Mouse (Mus musculus): ENCODE results near the gene Cptp. TPM values are rescaled to one million over a fixed set of nuclear protein-coding genes. Genes with fewer than 3 reads are reported as not detected.
A peak's percentile ranks its signal among the peaks of the same experiment; 100 is the strongest.

Gene Cptp
- polyA plus RNA-seq, 1 experiment from 2014 or later = 17.1 TPM

- 0 out of 2 replicates have a peak, but pooled peaks cover under 1% of the 10 kb centered on the region for H3K4me1 ChIP-seq (ENCODE audit: insufficient read depth)
- no peak overlapping the region for H3K9ac ChIP-seq
- H3K4me3 ChIP-seq (ENCODE audit: low read depth, low read length) = no peak overlapping the region
- no peak overlapping the region for H3K27ac ChIP-seq (ENCODE audit: low read depth)
- WGBS = 92% methylated on average over 9 of the region's 9 CpGs
- peaks cover 60% of the 10 kb centered on the region for H3K36me3 ChIP-seq (ENCODE audit: insufficient read depth)
- no peak for DNase-seq
- TF ChIP-seq CTCF (IDR thresholded peaks at IDR 0.05; ENCODE audit: low read depth) = no peak
- no peak overlapping the region for H3K4me2 ChIP-seq
- no peaks in the 10 kb centered on the region for H3K27me3 ChIP-seq (ENCODE audit: insufficient read depth, low read length)
- ATAC-seq (ENCODE audit: insufficient read depth) = no peak
- no peaks in the 10 kb centered on the region for H3K9me3 ChIP-seq (ENCODE audit: low read depth, low read length)
Observed at GRCm38 (mm10) chr4:155888181-155888580, 18.9 kb upstream of the Cptp start.

- WGBS = 88% methylated on average over 10 of the region's 10 CpGs
- DNase-seq (no peak), ATAC-seq (ENCODE audit: insufficient read depth) (no peak)
- Histone ChIP-seq H3K4me3 (ENCODE audit: low read depth, low read length) (no peak overlapping the region), H3K27ac (ENCODE audit: low read depth) (no peak overlapping the region), H3K9me3 (ENCODE audit: low read depth, low read length) (no peaks in the 10 kb centered on the region), H3K4me1 (ENCODE audit: insufficient read depth) (no peaks in the 10 kb centered on the region), H3K27me3 (ENCODE audit: insufficient read depth, low read length) (no peaks in the 10 kb centered on the region), H3K9ac (no peak overlapping the region; the same call in 1 of the 2 replicates), H3K4me2 (no peak overlapping the region), H3K36me3 (ENCODE audit: insufficient read depth) (peaks cover 60% of the 10 kb centered on the region)
- TF ChIP-seq CTCF (IDR thresholded peaks at IDR 0.05; ENCODE audit: low read depth) = no peak
Observed at GRCm38 (mm10) chr4:155887674-155888073, 18.4 kb upstream of the Cptp start.

- Histone ChIP-seq H3K9me3 (ENCODE audit: low read depth, low read length) (no peaks in the 10 kb centered on the region), H3K4me3 (ENCODE audit: low read depth, low read length) (no peak overlapping the region), H3K27ac (ENCODE audit: low read depth) (no peak overlapping the region), H3K27me3 (ENCODE audit: insufficient read depth, low read length) (no peaks in the 10 kb centered on the region), H3K36me3 (ENCODE audit: insufficient read depth) (peaks cover 60% of the 10 kb centered on the region), H3K9ac (no peak overlapping the region), H3K4me2 (no peak overlapping the region), H3K4me1 (ENCODE audit: insufficient read depth) (no peaks in the 10 kb centered on the region)
- TF ChIP-seq CTCF (IDR thresholded peaks at IDR 0.05; ENCODE audit: low read depth) = no peak
- WGBS = 92% methylated on average over 5 of the region's 5 CpGs
- no peak for DNase-seq
- ATAC-seq (ENCODE audit: insufficient read depth) = no peak
Observed at GRCm38 (mm10) chr4:155886330-155886729, 17.1 kb upstream of the Cptp start.

- DNase-seq = peak; percentile 34
- Histone ChIP-seq H3K27me3 (ENCODE audit: insufficient read depth, low read length) (no peaks in the 10 kb centered on the region), H3K9me3 (ENCODE audit: low read depth, low read length) (no peaks in the 10 kb centered on the region), H3K4me2 (no peak overlapping the region), H3K4me3 (ENCODE audit: low read depth, low read length) (no peak overlapping the region), H3K9ac (no peak overlapping the region), H3K27ac (ENCODE audit: low read depth) (peak overlapping the region; percentile 67; the same call in 1 of the 2 replicates), H3K4me1 (ENCODE audit: insufficient read depth) (no peaks in the 10 kb centered on the region), H3K36me3 (ENCODE audit: insufficient read depth) (peaks cover 47% of the 10 kb centered on the region)
- no peak for TF ChIP-seq CTCF (IDR thresholded peaks at IDR 0.05; ENCODE audit: low read depth)
- WGBS = 80% methylated on average over 3 of the region's 3 CpGs
- no peak for ATAC-seq (ENCODE audit: insufficient read depth)
Observed at GRCm38 (mm10) chr4:155883587-155883986, 14.3 kb upstream of the Cptp start.

GRCm38 (mm10) chr4:155871404-155871803 lies 2.2 kb upstream of the Cptp start:
- ATAC-seq (ENCODE audit: insufficient read depth) (no peak), DNase-seq (no peak)
- H3K4me2 ChIP-seq = no peak overlapping the region
- no peak overlapping the region for H3K4me3 ChIP-seq (ENCODE audit: low read depth, low read length)
- peaks cover 4% of the 10 kb centered on the region; the same call in 1 of the 2 replicates for H3K4me1 ChIP-seq (ENCODE audit: insufficient read depth)
- H3K27me3 ChIP-seq (ENCODE audit: insufficient read depth, low read length) = no peaks in the 10 kb centered on the region
- no peaks in the 10 kb centered on the region for H3K9me3 ChIP-seq (ENCODE audit: low read depth, low read length)
- no peak overlapping the region for H3K9ac ChIP-seq
- WGBS = 83% methylated on average over 7 of the region's 7 CpGs
- H3K36me3 ChIP-seq (ENCODE audit: insufficient read depth) = peaks cover 48% of the 10 kb centered on the region
- H3K27ac ChIP-seq (ENCODE audit: low read depth) = no peak overlapping the region
- no peak for TF ChIP-seq CTCF (IDR thresholded peaks at IDR 0.05; ENCODE audit: low read depth)

- 6% methylated on average over 22 of the region's 22 CpGs for WGBS
- DNase-seq = no peak
- H3K4me2 ChIP-seq = peak overlapping the region; percentile 96
- peak; percentile 52; the same call in 1 of the 2 replicates for ATAC-seq (ENCODE audit: insufficient read depth)
- TF ChIP-seq CTCF (IDR thresholded peaks at IDR 0.05; ENCODE audit: low read depth) = no peak
- H3K4me3 ChIP-seq (ENCODE audit: low read depth, low read length) = peak overlapping the region; percentile 66
- H3K4me1 ChIP-seq (ENCODE audit: insufficient read depth) = peaks cover 4% of the 10 kb centered on the region; the same call in 1 of the 2 replicates
- H3K27me3 ChIP-seq (ENCODE audit: insufficient read depth, low read length) = no peaks in the 10 kb centered on the region
- H3K36me3 ChIP-seq (ENCODE audit: insufficient read depth) = peaks cover 35% of the 10 kb centered on the region
- peak overlapping the region; percentile 71 for H3K9ac ChIP-seq
- 0 out of 2 replicates have a peak overlapping the region, but pooled peaks have one; percentile 30 for H3K27ac ChIP-seq (ENCODE audit: low read depth)
- no peaks in the 10 kb centered on the region for H3K9me3 ChIP-seq (ENCODE audit: low read depth, low read length)
Observed at GRCm38 (mm10) chr4:155868614-155869298, 484 bp downstream of the Cptp start.

GRCm38 (mm10) chr4:155863001-155863400 lies 6.2 kb downstream of the Cptp start, which contains the start of gene Tas1r3:
Tas1r3 (minus strand) TSS chr4:155863362.
- TF ChIP-seq CTCF (IDR thresholded peaks at IDR 0.05; ENCODE audit: low read depth) = no peak
- peaks cover 37% of the 10 kb centered on the region for H3K36me3 ChIP-seq (ENCODE audit: insufficient read depth)
- H3K4me3 ChIP-seq (ENCODE audit: low read depth, low read length) = no peak within 1 kb of the TSS
- H3K9ac ChIP-seq = no peak within 1 kb of the TSS
- no peaks in the 10 kb centered on the region for H3K4me1 ChIP-seq (ENCODE audit: insufficient read depth)
- DNase-seq = no peak
- H3K27me3 ChIP-seq (ENCODE audit: insufficient read depth, low read length) = no peaks in the 10 kb centered on the region
- WGBS = 76% methylated on average over 5 of the region's 5 CpGs
- no peak within 1 kb of the TSS for H3K27ac ChIP-seq (ENCODE audit: low read depth)
- no peaks in the 10 kb centered on the region for H3K9me3 ChIP-seq (ENCODE audit: low read depth, low read length)
- H3K4me2 ChIP-seq = no peak within 1 kb of the TSS
- ATAC-seq (ENCODE audit: insufficient read depth) = no peak
